Mouse (Mus musculus) hindbrain, embryonic 12.5 days (tissue): ENCODE measurements around the gene Runx3. TPM values are rescaled to one million over a fixed set of nuclear protein-coding genes. Genes with fewer than 3 reads are reported as not detected.

Source experiments
- ATAC-seq: fragments of 200-750 bp; cut with Nextera tagmentation; 2 replicates; pipeline ENCODE4 v1.8.0; 2017; ENCODE audit warnings: moderate TSS enrichment; ENCODE audit not compliant: low FRiP score
- H3K27ac ChIP-seq: fragments of 300-500 bp; sonication (generic); 2 replicates; pipeline ENCODE4 v1.5.1; 2016; ENCODE audit warnings: mild to moderate bottlenecking
- H3K27me3 ChIP-seq: fragments of 300-500 bp; sonication (generic); 2 replicates; pipeline ENCODE4 v1.6.1; 2016; ENCODE audit warnings: mild to moderate bottlenecking
- H3K36me3 ChIP-seq: fragments of 300-500 bp; sonication (generic); 2 replicates; pipeline ENCODE4 v1.6.1; 2016; ENCODE audit warnings: mild to moderate bottlenecking
- H3K4me1 ChIP-seq: fragments of 300-500 bp; sonication (generic); 2 replicates; pipeline ENCODE4 v1.6.1; 2016
- H3K4me2 ChIP-seq: fragments of 300-500 bp; sonication (generic); replicated peaks from 2 replicates; pipeline ENCODE4 v1.6.1; 2016; ENCODE audit warnings: mild to moderate bottlenecking
- H3K4me3 ChIP-seq: fragments of 300-500 bp; sonication (generic); 2 replicates; pipeline ENCODE4 v1.5.1; 2016; ENCODE audit warnings: mild to moderate bottlenecking
- H3K9ac ChIP-seq: fragments of 300-500 bp; sonication (generic); 2 replicates; pipeline ENCODE4 v1.6.1; 2016; ENCODE audit warnings: mild to moderate bottlenecking, moderate library complexity
- H3K9me3 ChIP-seq: fragments of 300-500 bp; sonication (generic); replicated peaks from 2 replicates; pipeline ENCODE4 v1.6.1; 2016; ENCODE audit warnings: mild to moderate bottlenecking
- WGBS: fragments of 180-500 bp; shearing (Covaris S2); methylation state at CpG from one replicate; pipeline ENCODE4 v1.1.7; 2016; 5-methylcytosine and 5-hydroxymethylcytosine counted together
- polyA plus RNA-seq: library from polyadenylated mRNA; unstranded; fragments of >200 nt; fragmentation: Nextera tagmentation; extraction: Ambion mirVana; gene quantifications from 2 replicates; pipeline ENCODE4 v1.2.1, GENCODE M21; 2016

The Runx3 gene
- polyA plus RNA-seq, 1 experiment from 2014 or later: 0.19 TPM

GRCm38 (mm10) chr4:135191604-135192003, 71.2 kb downstream of the Runx3 start:
- no peaks in the 10 kb centered on the region for H3K27me3 ChIP-seq
- no peak for ATAC-seq
- no peak overlapping the region for H3K9ac ChIP-seq
- H3K36me3 ChIP-seq: no peaks in the 10 kb centered on the region
- 81% methylated on average over 11 of the region's 11 CpGs for WGBS
- H3K4me1 ChIP-seq: no peaks in the 10 kb centered on the region
- peaks cover 8% of the 10 kb centered on the region; the same call in 1 of the 2 replicates for H3K9me3 ChIP-seq
- no peak overlapping the region for H3K4me2 ChIP-seq
- no peak overlapping the region for H3K27ac ChIP-seq
- no peak overlapping the region for H3K4me3 ChIP-seq

DNA sequence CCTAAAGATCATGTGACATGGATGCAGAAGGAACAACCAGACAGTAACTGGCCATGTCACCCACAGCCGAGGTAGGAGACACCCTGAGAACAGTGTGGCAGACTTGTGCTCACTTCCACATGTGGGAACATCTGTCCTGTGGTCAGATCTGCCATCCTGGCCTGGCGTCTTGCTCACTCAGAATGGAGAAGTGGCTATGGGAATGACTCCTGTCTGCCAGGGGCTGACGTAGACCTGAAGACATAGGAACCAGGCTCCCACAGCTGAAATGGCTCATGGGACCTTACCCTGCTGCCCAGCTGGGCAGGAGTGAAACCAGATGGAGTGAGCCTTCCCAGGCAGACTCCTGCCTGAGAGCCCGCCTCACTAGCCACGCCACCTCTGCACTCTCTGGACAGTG, 72.4 kb downstream of the Runx3 start:
- ATAC-seq: no peak
- Histone ChIP-seq H3K4me2 (no peak overlapping the region), H3K9me3 (peaks cover 8% of the 10 kb centered on the region; the same call in 1 of the 2 replicates), H3K4me1 (no peaks in the 10 kb centered on the region), H3K9ac (no peak overlapping the region), H3K36me3 (no peaks in the 10 kb centered on the region), H3K4me3 (no peak overlapping the region), H3K27me3 (no peaks in the 10 kb centered on the region), H3K27ac (no peak overlapping the region)
- 74% methylated on average over 5 of the region's 5 CpGs for WGBS

- no peak overlapping the region for H3K27ac ChIP-seq
- H3K27me3 ChIP-seq: peaks cover 6% of the 10 kb centered on the region; the same call in 1 of the 2 replicates
- H3K36me3 ChIP-seq: no peaks in the 10 kb centered on the region
- H3K4me2 ChIP-seq: no peak overlapping the region
- no peak overlapping the region for H3K4me3 ChIP-seq
- 85% methylated on average over 8 of the region's 8 CpGs for WGBS
- no peak overlapping the region for H3K9ac ChIP-seq
- no peaks in the 10 kb centered on the region for H3K4me1 ChIP-seq
- H3K9me3 ChIP-seq: peaks cover 8% of the 10 kb centered on the region; the same call in 1 of the 2 replicates
- ATAC-seq: no peak
Measured at GRCm38 (mm10) chr4:135197857-135198256, 77.4 kb downstream of the Runx3 start.

- H3K27me3 ChIP-seq: peaks cover 33% of the 10 kb centered on the region
- no peaks in the 10 kb centered on the region for H3K36me3 ChIP-seq
- no peak for ATAC-seq
- H3K4me2 ChIP-seq: no peak overlapping the region
- no peak overlapping the region for H3K9ac ChIP-seq
- H3K9me3 ChIP-seq: no peaks in the 10 kb centered on the region
- H3K4me1 ChIP-seq: peaks cover 12% of the 10 kb centered on the region
- no peak overlapping the region for H3K4me3 ChIP-seq
- WGBS: 78% methylated on average over 16 of the region's 16 CpGs
- no peak overlapping the region for H3K27ac ChIP-seq
Measured at GRCm38 (mm10) chr4:135201771-135202170, 81.3 kb downstream of the Runx3 start.

- no peak overlapping the region for H3K27ac ChIP-seq
- H3K4me3 ChIP-seq: no peak overlapping the region; the same call in 1 of the 2 replicates
- no peaks in the 10 kb centered on the region for H3K9me3 ChIP-seq
- peaks cover 12% of the 10 kb centered on the region for H3K4me1 ChIP-seq
- H3K36me3 ChIP-seq: no peaks in the 10 kb centered on the region
- 14% methylated on average over 14 of the region's 14 CpGs for WGBS
- H3K27me3 ChIP-seq: peaks cover 41% of the 10 kb centered on the region
- H3K9ac ChIP-seq: no peak overlapping the region
- no peak for ATAC-seq
- peak overlapping the region; percentile 43 for H3K4me2 ChIP-seq
Measured at GRCm38 (mm10) chr4:135203279-135203678, 82.8 kb downstream of the Runx3 start.

- no peak for ATAC-seq
- 16% methylated on average over 17 of the region's 17 CpGs for WGBS
Measured at GRCm38 (mm10) chr4:135203806-135204560, 83.5 kb downstream of the Runx3 start.

GRCm38 (mm10) chr4:135204666-135205065, 84.2 kb downstream of the Runx3 start:
- H3K36me3 ChIP-seq: no peaks in the 10 kb centered on the region
- H3K4me2 ChIP-seq: no peak overlapping the region
- H3K9ac ChIP-seq: no peak overlapping the region
- WGBS: 59% methylated on average over 5 of the region's 5 CpGs
- no peaks in the 10 kb centered on the region for H3K9me3 ChIP-seq
- peaks cover 12% of the 10 kb centered on the region for H3K4me1 ChIP-seq
- H3K27ac ChIP-seq: no peak overlapping the region
- ATAC-seq: no peak
- no peak overlapping the region for H3K4me3 ChIP-seq
- peaks cover 41% of the 10 kb centered on the region for H3K27me3 ChIP-seq

More at GRCm38 (mm10) chr4:135203806-135204560, 83.5 kb downstream of the Runx3 start:
- Histone ChIP-seq H3K4me2 (peak overlapping the region; percentile 43), H3K4me1 (peaks cover 12% of the 10 kb centered on the region), H3K36me3 (no peaks in the 10 kb centered on the region), H3K4me3 (no peak overlapping the region), H3K9ac (no peak overlapping the region), H3K27ac (no peak overlapping the region), H3K27me3 (peaks cover 41% of the 10 kb centered on the region), H3K9me3 (no peaks in the 10 kb centered on the region)

GRCm38 (mm10) chr4:135205254-135205653, 84.8 kb downstream of the Runx3 start:
- no peaks in the 10 kb centered on the region for H3K9me3 ChIP-seq
- peaks cover 41% of the 10 kb centered on the region for H3K27me3 ChIP-seq
- 15% methylated on average over 5 of the region's 5 CpGs for WGBS
- ATAC-seq: no peak
- H3K36me3 ChIP-seq: no peaks in the 10 kb centered on the region
- H3K9ac ChIP-seq: no peak overlapping the region
- H3K4me2 ChIP-seq: no peak overlapping the region
- no peak overlapping the region for H3K4me3 ChIP-seq
- H3K27ac ChIP-seq: no peak overlapping the region
- peaks cover 12% of the 10 kb centered on the region for H3K4me1 ChIP-seq

GRCm38 (mm10) chr4:135205711-135206600, 85.5 kb downstream of the Runx3 start:
- Histone ChIP-seq H3K9ac (peak overlapping the region; percentile 53), H3K4me3 (peak overlapping the region; percentile 34), H3K4me2 (peak overlapping the region; percentile 80), H3K27me3 (peaks cover 41% of the 10 kb centered on the region), H3K36me3 (no peaks in the 10 kb centered on the region), H3K9me3 (0 out of 2 replicates have a peak, but pooled peaks cover 2% of the 10 kb centered on the region), H3K27ac (no peak overlapping the region), H3K4me1 (peaks cover 12% of the 10 kb centered on the region)
- ATAC-seq: peak; percentile 32; the same call in 1 of the 2 replicates
- WGBS: 3% methylated on average over 46 of the region's 47 CpGs

DNA sequence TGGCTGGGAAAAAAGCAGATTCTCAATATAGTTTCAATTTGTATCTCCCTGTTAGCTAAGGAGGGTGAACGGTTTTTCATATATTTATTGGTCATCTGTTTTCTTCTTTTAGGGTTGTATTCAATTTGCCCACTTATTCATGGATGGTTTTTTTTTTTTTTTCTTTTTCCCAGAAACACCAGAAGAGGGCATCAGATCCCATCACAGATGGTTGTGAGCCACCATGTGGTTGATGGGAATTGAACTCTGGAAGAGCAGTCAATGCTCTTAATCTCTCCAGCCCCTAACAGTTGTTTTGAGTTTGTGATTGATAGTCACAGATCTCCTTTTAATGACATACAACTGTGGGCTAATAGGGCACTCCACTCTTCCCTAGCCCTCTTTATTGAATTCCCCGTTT, 89.4 kb downstream of the Runx3 start:
- Histone ChIP-seq H3K4me3 (no peak overlapping the region), H3K27me3 (peaks cover 21% of the 10 kb centered on the region), H3K36me3 (peaks cover 7% of the 10 kb centered on the region; the same call in 1 of the 2 replicates), H3K9me3 (0 out of 2 replicates have a peak, but pooled peaks cover 2% of the 10 kb centered on the region), H3K27ac (no peak overlapping the region), H3K4me2 (no peak overlapping the region), H3K9ac (no peak overlapping the region), H3K4me1 (peaks cover 5% of the 10 kb centered on the region)
- 84% methylated on average over 2 of the region's 2 CpGs for WGBS
- ATAC-seq: no peak

- H3K9me3 ChIP-seq: no peaks in the 10 kb centered on the region
- H3K27ac ChIP-seq: no peak overlapping the region
- H3K4me3 ChIP-seq: no peak overlapping the region
- WGBS: 58% methylated on average over 4 of the region's 4 CpGs
- peaks cover 67% of the 10 kb centered on the region for H3K36me3 ChIP-seq
- H3K9ac ChIP-seq: no peak overlapping the region
- ATAC-seq: no peak
- H3K27me3 ChIP-seq: no peaks in the 10 kb centered on the region
- H3K4me2 ChIP-seq: no peak overlapping the region
- no peaks in the 10 kb centered on the region for H3K4me1 ChIP-seq
Measured at GRCm38 (mm10) chr4:135219652-135220051, 99.2 kb downstream of the Runx3 start.

DNA sequence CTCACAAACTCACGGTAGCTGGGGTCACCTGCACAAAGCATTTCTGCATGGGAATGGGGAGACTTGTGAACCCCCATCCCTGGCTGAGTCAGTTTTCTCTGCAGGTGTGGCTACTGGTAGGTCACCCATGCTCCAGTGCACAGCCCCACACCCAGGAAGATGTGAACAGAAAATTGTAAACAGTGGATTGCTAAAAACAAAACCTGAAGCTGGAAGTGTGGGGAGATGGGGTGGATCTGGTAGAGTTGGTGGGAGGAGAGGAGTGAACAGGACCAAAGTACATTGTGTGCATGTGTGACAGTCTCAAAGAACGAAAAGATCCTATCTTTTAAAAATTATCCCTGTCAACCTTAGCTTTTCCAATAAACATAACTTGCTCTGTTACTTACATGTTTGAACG, 100.2 kb downstream of the Runx3 start:
- Histone ChIP-seq H3K9me3 (no peaks in the 10 kb centered on the region), H3K27me3 (no peaks in the 10 kb centered on the region), H3K27ac (no peak overlapping the region), H3K9ac (no peak overlapping the region), H3K4me1 (no peaks in the 10 kb centered on the region), H3K36me3 (peaks cover 65% of the 10 kb centered on the region), H3K4me3 (no peak overlapping the region), H3K4me2 (no peak overlapping the region)
- 91% methylated on average over 3 of the region's 3 CpGs for WGBS
- ATAC-seq: no peak
